Mouse (Mus musculus): ENCODE results near the gene Rpl32. TPM values are rescaled to one million over a fixed set of nuclear protein-coding genes. Genes with fewer than 3 reads are reported as not detected.

Rpl32 gene
- polyA plus RNA-seq, 1 experiment, result 463 TPM

DNA sequence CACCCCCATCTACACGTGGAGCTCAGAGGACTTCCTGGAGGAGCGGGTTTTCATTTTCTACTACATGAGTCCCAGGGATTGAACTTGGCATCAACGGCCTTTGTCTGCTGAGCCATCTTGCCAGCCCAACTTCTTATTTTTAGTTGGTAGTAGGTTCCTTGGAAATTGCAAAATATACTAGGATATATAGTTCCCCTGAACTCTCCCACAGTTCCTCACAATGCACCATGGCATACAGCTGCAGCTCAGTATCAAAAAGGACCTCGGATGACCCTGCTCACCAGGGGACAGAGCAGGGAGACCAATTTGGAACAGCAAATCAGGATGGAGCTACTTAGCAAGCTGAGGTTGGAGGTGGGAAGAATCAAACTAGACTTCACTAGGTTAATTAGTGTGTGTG lies 6.5 kb upstream of the Rpl32 start:
- no peaks in the 10 kb centered on the region for H3K27me3 ChIP-seq (ENCODE audit: control insufficient read depth, insufficient read depth, low read length)
- H3K27ac ChIP-seq (ENCODE audit: insufficient read depth, low read length), result no peak overlapping the region
- no peaks in the 10 kb centered on the region for H3K36me3 ChIP-seq (ENCODE audit: control insufficient read depth, insufficient read depth, low read length)
- H3K4me3 ChIP-seq (ENCODE audit: extremely low read depth, insufficient read depth, insufficient read length), result no peak overlapping the region
- H3K4me1 ChIP-seq (ENCODE audit: control insufficient read depth, insufficient read depth, insufficient read length), result no peaks in the 10 kb centered on the region
- DNase-seq (ENCODE audit: low read depth in 1 of 2, low spot score in 2 of 2), result no peak
- WGBS, result 82% methylated on average over 4 of the region's 4 CpGs
- TF ChIP-seq CTCF (IDR thresholded peaks at IDR 0.05; ENCODE audit: extremely low read depth, insufficient read depth, insufficient read length, insufficient replicate concordance) (no peak), POLR2A (IDR thresholded peaks at IDR 0.05; ENCODE audit: low read depth, low read length) (no peak)

DNA sequence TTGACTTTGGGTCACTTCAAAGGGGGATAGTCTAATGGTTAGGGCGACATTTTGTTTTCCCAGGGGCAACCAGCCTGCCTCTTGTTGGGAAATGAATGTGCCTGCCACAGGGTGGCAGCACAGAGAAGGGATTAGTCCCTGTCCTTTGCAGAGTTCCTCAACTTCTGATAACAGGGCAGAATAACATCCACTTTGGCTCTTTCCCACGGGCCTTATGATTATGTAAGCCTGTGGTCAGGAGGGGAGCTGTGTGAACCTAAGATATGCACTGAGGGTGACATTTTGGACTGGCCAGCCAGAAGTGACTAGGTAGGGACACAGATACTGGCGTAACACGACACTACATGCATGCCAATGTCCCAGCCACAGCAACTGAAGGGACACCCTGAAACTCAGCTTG lies 5.6 kb upstream of the Rpl32 start:
- H3K4me3 ChIP-seq (ENCODE audit: extremely low read depth, insufficient read depth, insufficient read length), result no peak overlapping the region
- 39% methylated on average over 4 of the region's 4 CpGs for WGBS
- no peaks in the 10 kb centered on the region for H3K4me1 ChIP-seq (ENCODE audit: control insufficient read depth, insufficient read depth, insufficient read length)
- no peak overlapping the region for H3K27ac ChIP-seq (ENCODE audit: insufficient read depth, low read length)
- no peak for TF ChIP-seq POLR2A (IDR thresholded peaks at IDR 0.05; ENCODE audit: low read depth, low read length)
- peak; percentile 54; the same call in 1 of the 2 replicates for TF ChIP-seq CTCF (IDR thresholded peaks at IDR 0.05; ENCODE audit: extremely low read depth, insufficient read depth, insufficient read length, insufficient replicate concordance)
- DNase-seq (ENCODE audit: low read depth in 1 of 2, low spot score in 2 of 2), result peak in 1 of 2 experiments; percentile 52
- H3K36me3 ChIP-seq (ENCODE audit: control insufficient read depth, insufficient read depth, low read length), result no peaks in the 10 kb centered on the region
- no peaks in the 10 kb centered on the region for H3K27me3 ChIP-seq (ENCODE audit: control insufficient read depth, insufficient read depth, low read length)

DNA sequence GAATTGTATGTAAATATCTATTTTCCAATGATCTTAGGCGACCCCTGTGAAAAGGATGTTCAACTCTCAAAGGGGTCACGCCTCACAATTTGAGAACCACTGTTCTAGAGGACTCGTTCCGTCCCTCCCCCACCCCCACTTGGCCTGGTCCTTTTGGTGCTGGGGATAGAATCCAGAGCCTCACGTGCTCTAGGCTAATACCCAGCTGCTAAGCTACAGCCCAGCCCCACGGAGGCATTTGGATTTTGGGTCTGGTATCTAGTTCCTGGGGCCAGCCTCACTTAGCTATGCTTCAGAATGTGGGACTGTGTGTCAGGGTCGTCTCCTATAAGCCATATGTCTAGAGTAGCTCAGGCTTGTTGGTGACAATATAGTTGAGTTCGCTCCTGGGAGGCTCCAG lies 3.1 kb upstream of the Rpl32 start:
- no peak overlapping the region for H3K27ac ChIP-seq (ENCODE audit: insufficient read depth, low read length)
- DNase-seq (ENCODE audit: low read depth in 1 of 2, low spot score in 2 of 2), result no peak
- WGBS, result 85% methylated on average over 8 of the region's 8 CpGs
- no peak for TF ChIP-seq CTCF (IDR thresholded peaks at IDR 0.05; ENCODE audit: extremely low read depth, insufficient read depth, insufficient read length, insufficient replicate concordance)
- no peak for TF ChIP-seq POLR2A (IDR thresholded peaks at IDR 0.05; ENCODE audit: low read depth, low read length)
- no peaks in the 10 kb centered on the region for H3K27me3 ChIP-seq (ENCODE audit: control insufficient read depth, insufficient read depth, low read length)
- H3K4me1 ChIP-seq (ENCODE audit: control insufficient read depth, insufficient read depth, insufficient read length), result peaks cover 7% of the 10 kb centered on the region; the same call in 1 of the 2 replicates
- H3K4me3 ChIP-seq (ENCODE audit: extremely low read depth, insufficient read depth, insufficient read length), result no peak overlapping the region
- H3K36me3 ChIP-seq (ENCODE audit: control insufficient read depth, insufficient read depth, low read length), result peaks cover 5% of the 10 kb centered on the region

DNA sequence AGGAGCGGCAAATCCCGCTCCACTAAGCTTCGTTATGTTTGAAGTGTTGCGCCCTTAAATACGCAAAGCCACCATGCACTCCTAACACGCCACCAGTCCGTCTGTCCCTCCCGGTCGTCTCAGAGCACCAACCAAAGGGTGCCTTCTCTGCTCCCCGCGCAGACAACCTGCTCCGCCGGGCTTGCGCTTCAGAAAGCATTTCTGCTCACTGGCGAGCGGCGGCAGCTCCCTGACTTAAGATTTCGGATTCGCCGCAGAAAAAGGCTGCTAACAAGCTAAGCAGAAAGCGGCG lies 405 bp downstream of the Rpl32 start:
- TF ChIP-seq CTCF (IDR thresholded peaks at IDR 0.05; ENCODE audit: extremely low read depth, insufficient read depth, insufficient read length, insufficient replicate concordance) (no peak), POLR2A (IDR thresholded peaks at IDR 0.05; ENCODE audit: low read depth, low read length) (no peak)
- Histone ChIP-seq H3K4me1 (ENCODE audit: control insufficient read depth, insufficient read depth, insufficient read length) (peaks cover 8% of the 10 kb centered on the region; the same call in 1 of the 2 replicates), H3K27ac (ENCODE audit: insufficient read depth, low read length) (peak overlapping the region; percentile 81), H3K36me3 (ENCODE audit: control insufficient read depth, insufficient read depth, low read length) (peaks cover 19% of the 10 kb centered on the region), H3K4me3 (ENCODE audit: extremely low read depth, insufficient read depth, insufficient read length) (peak overlapping the region; percentile 85), H3K27me3 (ENCODE audit: control insufficient read depth, insufficient read depth, low read length) (no peaks in the 10 kb centered on the region)
- WGBS, result under 1% methylated on average over 22 of the region's 22 CpGs
- DNase-seq (ENCODE audit: low read depth in 1 of 2, low spot score in 2 of 2), result no peak

DNA sequence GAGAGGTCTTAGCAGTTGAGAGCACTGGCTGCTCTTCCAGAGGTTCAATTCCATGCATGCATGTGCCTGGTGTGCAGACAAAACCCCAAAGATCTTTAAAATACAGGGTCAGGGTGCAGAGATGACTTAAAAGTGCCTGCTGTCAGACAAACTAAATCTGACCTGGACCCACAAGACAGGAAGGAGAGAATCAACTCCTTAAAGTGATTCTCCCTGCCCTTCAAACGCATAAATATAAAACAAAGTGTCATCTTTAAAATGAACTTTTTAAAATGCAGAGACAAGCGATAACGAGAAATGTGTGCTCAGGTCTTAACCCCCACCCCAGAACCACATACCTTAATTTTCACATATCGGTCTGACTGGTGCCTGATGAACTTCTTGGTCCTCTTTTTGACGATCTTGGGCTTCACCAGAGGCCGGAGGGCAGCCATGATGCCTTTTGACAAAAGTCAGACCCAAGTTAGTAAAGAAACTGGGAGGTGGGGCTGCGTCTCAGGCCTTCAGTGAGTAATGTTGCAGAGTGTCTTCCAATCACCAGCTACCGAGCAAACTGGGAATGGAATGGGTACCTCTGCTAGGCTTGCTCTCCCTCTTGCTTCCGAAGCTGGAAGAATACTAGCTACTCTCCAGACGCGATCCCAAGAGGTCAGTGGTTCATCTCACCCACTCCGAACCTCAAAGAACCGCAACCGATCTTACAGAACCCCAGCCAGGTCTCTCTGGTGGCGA lies 917 bp downstream of the Rpl32 start:
- no peak for TF ChIP-seq POLR2A (IDR thresholded peaks at IDR 0.05; ENCODE audit: low read depth, low read length)
- TF ChIP-seq CTCF (IDR thresholded peaks at IDR 0.05; ENCODE audit: extremely low read depth, insufficient read depth, insufficient read length, insufficient replicate concordance), result no peak
- H3K27ac ChIP-seq (ENCODE audit: insufficient read depth, low read length), result peak overlapping the region; percentile 81; the same call in 1 of the 2 replicates

DNA sequence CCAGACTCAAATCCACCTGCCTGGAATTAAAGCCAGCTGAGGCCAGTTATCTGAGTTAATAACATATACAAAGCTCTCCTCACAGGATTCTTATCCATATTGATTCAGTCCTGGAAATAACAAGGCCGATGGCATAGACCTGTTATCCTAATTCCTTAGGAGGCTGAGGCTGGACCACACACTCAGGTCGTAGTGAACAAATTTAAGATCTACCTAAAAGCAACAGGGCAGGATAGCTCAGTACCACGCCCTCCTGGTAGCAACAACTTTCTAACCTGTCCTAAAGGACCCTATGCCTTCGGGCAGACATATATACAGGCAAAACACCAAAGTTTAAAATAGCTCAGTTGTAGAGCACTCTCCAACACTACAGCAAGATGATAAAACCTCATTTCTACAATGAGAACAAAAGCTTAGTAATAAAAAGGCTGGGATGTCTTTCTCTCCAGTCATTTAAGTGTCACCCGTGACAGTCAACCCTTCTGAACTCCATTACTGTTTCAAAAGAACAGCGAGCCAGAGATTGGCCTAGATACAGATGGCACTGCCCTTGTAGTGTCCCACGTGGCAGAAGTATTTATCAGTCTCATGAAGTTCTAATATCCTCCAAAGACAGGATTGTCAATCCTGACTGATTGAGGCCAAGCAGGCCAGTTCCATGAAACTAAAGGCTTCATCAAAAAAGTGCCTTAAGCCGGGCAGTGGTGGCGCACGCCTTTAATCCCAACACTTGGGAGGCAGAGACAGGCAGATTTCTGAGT lies 3.9 kb downstream of the Rpl32 start:
- Histone ChIP-seq H3K4me1 (ENCODE audit: control insufficient read depth, insufficient read depth, insufficient read length) (peaks cover 8% of the 10 kb centered on the region; the same call in 1 of the 2 replicates), H3K36me3 (ENCODE audit: control insufficient read depth, insufficient read depth, low read length) (peaks cover 19% of the 10 kb centered on the region), H3K27me3 (ENCODE audit: control insufficient read depth, insufficient read depth, low read length) (no peaks in the 10 kb centered on the region), H3K4me3 (ENCODE audit: extremely low read depth, insufficient read depth, insufficient read length) (no peak overlapping the region), H3K27ac (ENCODE audit: insufficient read depth, low read length) (no peak overlapping the region)
- 79% methylated on average over 10 of the region's 10 CpGs for WGBS
- DNase-seq (ENCODE audit: low read depth in 1 of 2, low spot score in 2 of 2), result no peak
- TF ChIP-seq CTCF (IDR thresholded peaks at IDR 0.05; ENCODE audit: extremely low read depth, insufficient read depth, insufficient read length, insufficient replicate concordance) (no peak), POLR2A (IDR thresholded peaks at IDR 0.05; ENCODE audit: low read depth, low read length) (no peak)

More for the DNA sequence above, 917 bp downstream of the Rpl32 start:
- peaks cover 8% of the 10 kb centered on the region; the same call in 1 of the 2 replicates for H3K4me1 ChIP-seq (ENCODE audit: control insufficient read depth, insufficient read depth, insufficient read length)
- H3K27me3 ChIP-seq (ENCODE audit: control insufficient read depth, insufficient read depth, low read length), result no peaks in the 10 kb centered on the region
- peak overlapping the region; percentile 85 for H3K4me3 ChIP-seq (ENCODE audit: extremely low read depth, insufficient read depth, insufficient read length)
- H3K36me3 ChIP-seq (ENCODE audit: control insufficient read depth, insufficient read depth, low read length), result peaks cover 19% of the 10 kb centered on the region
- WGBS, result 3% methylated on average over 15 of the region's 15 CpGs
- DNase-seq (ENCODE audit: low read depth in 1 of 2, low spot score in 2 of 2), result no peak
